Mouse (Mus musculus) layer of hippocampus, postnatal 14 days (tissue): ENCODE measurements around the gene Camk2b. TPM values are rescaled to one million over a fixed set of nuclear protein-coding genes. Genes with fewer than 3 reads are reported as not detected.
"Not testable (repeated sequence)": the region's sequence is repeated elsewhere in the genome, so short reads cannot be mapped to it uniquely, and the experiment has no call there.

Experiments
- DNase-seq, 2 experiments: peaks; one replicate each; pipeline ENCODE4 v3.0.0; 2021 to 2022; ENCODE audit warnings: low spot score in 2 of 2, mixed read lengths in 1 of 2
- total RNA-seq, 2 experiments: library from RNA; stranded (reverse); gene quantifications; 2 replicates each; pipeline ENCODE4 v1.2.3; 2021

Gene Camk2b
- total RNA-seq, 2 experiments from 2014 or later: 997 to 1,016 TPM

GRCm38 (mm10) chr11:5949586-5950352 is 116.4 kb downstream of the Camk2b start, which contains the start of gene Gck:
TSS of gene Gck (minus strand) at chr11:5950081.
- no peak for DNase-seq

DNA sequence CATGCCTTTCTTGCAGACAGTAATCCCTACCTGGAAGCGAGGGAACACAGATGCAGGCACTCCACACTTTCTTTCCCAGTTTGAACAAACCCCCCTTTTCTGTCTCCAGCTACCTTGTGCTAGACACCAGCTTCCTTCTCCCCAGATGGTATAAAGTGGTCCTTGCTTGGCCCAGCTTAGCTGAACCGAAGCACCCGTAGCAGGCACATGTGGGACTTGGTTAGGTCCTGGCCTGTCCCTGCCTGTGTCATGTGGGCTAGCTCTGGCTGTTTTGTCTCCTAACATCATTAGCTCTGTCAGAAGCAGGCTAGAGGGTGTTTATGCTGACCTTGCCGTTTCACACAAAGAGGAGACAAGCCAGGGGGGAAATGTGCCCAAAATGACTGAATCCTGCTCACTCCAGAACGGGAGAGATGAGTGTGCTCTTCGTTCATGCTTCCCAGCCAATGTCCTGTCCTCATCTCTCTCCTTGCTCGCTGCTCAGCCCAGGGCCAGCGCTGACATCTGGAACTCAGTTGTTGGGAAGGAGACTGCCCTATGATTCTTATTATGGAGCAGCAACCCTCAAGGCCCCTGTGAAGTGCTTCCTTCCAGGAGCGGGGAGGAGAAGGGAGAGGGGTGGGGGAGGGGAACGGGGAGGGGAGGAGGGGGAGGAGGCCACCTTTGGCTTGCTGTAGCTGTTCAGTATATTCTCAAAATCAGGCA is 117.5 kb downstream of the Camk2b start:
- no peak for DNase-seq

GRCm38 (mm10) chr11:5947796-5948195 is 118.4 kb downstream of the Camk2b start:
- no peak for DNase-seq

- no peak for DNase-seq
These were observed 121.1 kb downstream of the Camk2b start for GRCm38 (mm10) chr11:5945096-5945495.

DNA sequence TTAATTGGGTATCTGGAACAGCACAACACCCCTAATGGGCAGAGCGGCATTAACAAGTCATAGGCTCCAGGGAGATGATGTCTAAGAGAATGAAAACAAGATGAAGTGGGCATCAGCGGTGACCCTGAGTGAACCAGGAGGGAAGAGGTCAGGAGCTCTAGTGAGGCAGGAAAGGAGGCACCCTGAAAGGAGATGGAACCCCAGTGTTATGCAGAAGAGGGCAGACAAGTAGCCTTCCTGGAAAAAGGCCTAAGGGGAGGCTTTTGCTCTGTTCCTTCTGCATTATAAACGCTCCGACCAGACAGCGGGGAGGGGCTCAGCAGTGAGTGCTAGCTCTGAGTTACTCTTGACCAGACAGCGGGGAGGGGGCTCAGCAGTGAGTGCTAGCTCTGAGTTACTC is 123.2 kb downstream of the Camk2b start:
- DNase-seq: no peak

DNA sequence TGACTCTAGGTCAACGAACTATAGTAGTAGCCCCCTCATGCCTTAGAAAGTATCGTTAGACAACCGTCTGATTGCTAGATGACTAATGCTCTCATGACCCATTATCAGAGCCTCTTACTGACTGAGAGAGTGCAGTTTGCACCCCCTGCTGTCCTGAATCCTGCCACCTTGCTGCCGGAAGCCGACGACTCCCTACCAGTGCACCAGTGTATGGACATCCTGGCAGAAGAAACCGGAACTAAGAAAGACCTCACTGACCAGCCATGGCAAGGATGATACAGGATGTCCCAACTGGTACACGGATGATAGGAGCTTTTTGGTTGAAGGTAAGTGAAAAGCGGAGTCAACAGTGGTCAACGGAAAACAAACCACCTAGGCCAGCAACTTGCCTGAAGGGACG is 131.6 kb downstream of the Camk2b start:
- not testable (repeated sequence) for DNase-seq

- DNase-seq: not testable (repeated sequence)
These were observed 134.2 kb downstream of the Camk2b start for GRCm38 (mm10) chr11:5931947-5932346.

GRCm38 (mm10) chr11:5930578-5930977 is 135.6 kb downstream of the Camk2b start:
- no peak for DNase-seq

DNA sequence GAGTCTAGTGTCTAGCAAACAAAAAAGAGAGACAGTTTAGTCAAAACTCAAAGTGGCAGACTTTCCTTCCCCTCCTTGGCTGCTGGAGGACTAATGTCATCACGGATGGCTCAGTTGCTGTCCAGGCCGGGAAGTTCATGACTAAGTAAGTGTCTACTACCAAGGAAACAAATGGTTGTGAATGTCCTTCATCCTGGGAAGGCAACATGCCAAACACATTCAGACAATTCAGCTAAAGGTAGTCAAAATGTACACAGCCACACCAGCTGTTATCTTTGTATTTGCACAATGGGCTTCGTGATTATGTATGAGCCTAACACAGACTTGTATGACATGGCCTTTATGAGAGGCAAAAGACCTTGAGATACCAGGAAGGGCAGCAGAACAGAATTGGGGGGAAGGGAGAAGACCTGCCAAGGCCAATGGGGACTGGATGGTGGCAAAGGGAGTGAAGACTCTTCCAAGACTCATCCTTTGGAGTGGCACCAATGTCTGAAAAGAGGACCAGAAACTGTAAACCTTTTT is 139.4 kb downstream of the Camk2b start:
- no peak for DNase-seq

GRCm38 (mm10) chr11:5924699-5925098 is 141.5 kb downstream of the Camk2b start:
- DNase-seq: no peak

- DNase-seq: no peak
These were observed 145.7 kb downstream of the Camk2b start for GRCm38 (mm10) chr11:5920323-5920960.

Other genes starting within 250 kb of the Camk2b start
- 10 to 100 TPM; 12.0 to 13.7 TPM for gene Polm, start 228.3 kb downstream of the Camk2b start, total RNA-seq
- 10 to 100 TPM in 1 of 2 experiments, 1 to 10 TPM in 1; 5.1 to 14.0 TPM for gene Aebp1, start 204.4 kb downstream of the Camk2b start, total RNA-seq
- 10 to 100 TPM; 24.8 to 26.7 TPM for gene Pold2, start 188.1 kb downstream of the Camk2b start, total RNA-seq
- gene Myl7, start 167.6 kb downstream of the Camk2b start, total RNA-seq: not detected
- gene Gck, start 116.3 kb downstream of the Camk2b start, total RNA-seq: 1 to 10 TPM; 1.3 to 1.9 TPM
- gene Ykt6, start 110.7 kb downstream of the Camk2b start, total RNA-seq: 10 to 100 TPM; 84.7 to 85.3 TPM
- gene A730071L15Rik, start 133.7 kb upstream of the Camk2b start, total RNA-seq: under 1 TPM; 0.28 to 0.31 TPM
- gene Nudcd3, start 134.1 kb upstream of the Camk2b start, total RNA-seq: 100 to 1,000 TPM; 116 to 122 TPM
- gene Npc1l1, start 163.8 kb upstream of the Camk2b start, total RNA-seq: under 1 TPM; 0.23 to 0.24 TPM
- 10 to 100 TPM; 44.9 to 47.5 TPM for gene Ddx56, start 201.4 kb upstream of the Camk2b start, total RNA-seq
- 10 to 100 TPM; 82.4 to 83.1 TPM for gene Tmed4, start 208.5 kb upstream of the Camk2b start, total RNA-seq
- gene Ogdh, start 225.3 kb upstream of the Camk2b start, total RNA-seq: 100 to 1,000 TPM; 252 to 261 TPM